Mouse (Mus musculus) myocyte (in vitro differentiated cells): ENCODE measurements at regions not wholly inside any gene's neighbourhood (a gene's known extent, or its start where the extent isn't known, plus 50 kb on each side); places are given as distances from the start of the nearest gene placed in this dataset.

ENCODE experiments used
- H3K27me3 ChIP-seq: one replicate; pipeline ENCODE4 v1.6.1; 2011; ENCODE audit not compliant: control insufficient read depth, insufficient read depth, insufficient read length
- H3K36me3 ChIP-seq: one replicate; pipeline ENCODE4 v1.6.1; 2011; ENCODE audit not compliant: control insufficient read depth, insufficient read depth
- H3K4me2 ChIP-seq: one replicate; pipeline ENCODE4 v1.6.1; 2011; ENCODE audit warnings: low read depth, control low read depth
- H3K4me3 ChIP-seq: one replicate; pipeline ENCODE4 v1.5.1; 2011; ENCODE audit warnings: mild to moderate bottlenecking, control low read depth, moderate library complexity
- H3K79me2 ChIP-seq: one replicate; pipeline ENCODE4 v1.6.1; 2011; ENCODE audit not compliant: control insufficient read depth, insufficient read depth
- H3ac ChIP-seq: one replicate; pipeline ENCODE4 v1.6.1; 2011; ENCODE audit not compliant: control insufficient read depth, insufficient read length
- CEBPB ChIP-seq: IDR thresholded peaks from 2 replicates; pipeline ENCODE4 v1.6.1; 2011; ENCODE audit warnings: mild to moderate bottlenecking, moderate library complexity; ENCODE audit not compliant: poor library complexity, insufficient read depth, severe bottlenecking
- E2F4 ChIP-seq: IDR thresholded peaks from one replicate; pipeline ENCODE4 v1.6.1; 2011; ENCODE audit warnings: mild to moderate bottlenecking, control low read depth, moderate library complexity; ENCODE audit not compliant: insufficient read depth
- MAX ChIP-seq: IDR thresholded peaks from one replicate; pipeline ENCODE4 v1.6.1; 2011; ENCODE audit warnings: low read depth, mild to moderate bottlenecking, control low read depth
- MYOD1 ChIP-seq, 3 experiments: IDR thresholded peaks; one replicate each; pipeline ENCODE4 v1.6.1; 2011; ENCODE audit warnings: control low read depth in 2 of 3, low read depth in 2 of 3, mild to moderate bottlenecking in 2 of 3, moderate library complexity in 1 of 3; ENCODE audit not compliant: insufficient read length in 2 of 3, control insufficient read depth in 1 of 3
- MYOG ChIP-seq, 3 experiments: IDR thresholded peaks; one replicate each; pipeline ENCODE4 v1.6.1; 2011; ENCODE audit warnings: control low read depth in 2 of 3, low read depth in 2 of 3, mild to moderate bottlenecking in 2 of 3; ENCODE audit not compliant: insufficient read length in 2 of 3, control insufficient read depth in 1 of 3, insufficient read depth in 1 of 3
- POLR2A ChIP-seq: IDR thresholded peaks from one replicate; pipeline ENCODE4 v1.6.1; 2011; ENCODE audit warnings: low read depth, mild to moderate bottlenecking, control low read depth, moderate library complexity; ENCODE audit not compliant: insufficient read length
- POLR2AphosphoS2 ChIP-seq: IDR thresholded peaks from one replicate; pipeline ENCODE4 v1.6.1; 2011; ENCODE audit warnings: low read depth, control low read depth; ENCODE audit not compliant: insufficient read length
- REST ChIP-seq: IDR thresholded peaks from one replicate; pipeline ENCODE4 v1.6.1; 2011; ENCODE audit warnings: mild to moderate bottlenecking, control low read depth, moderate library complexity; ENCODE audit not compliant: insufficient read depth, insufficient read length
- SRF ChIP-seq: IDR thresholded peaks from one replicate; pipeline ENCODE4 v1.6.1; 2011; ENCODE audit warnings: low read depth; ENCODE audit not compliant: control insufficient read depth, insufficient read length
- TCF12 ChIP-seq: IDR thresholded peaks from one replicate; pipeline ENCODE4 v1.6.1; 2011; ENCODE audit warnings: mild to moderate bottlenecking, control low read depth; ENCODE audit not compliant: poor library complexity, insufficient read depth, severe bottlenecking
- TCF3 ChIP-seq: IDR thresholded peaks from one replicate; pipeline ENCODE4 v1.6.1; 2011; ENCODE audit warnings: low read depth, control low read depth; ENCODE audit not compliant: insufficient read length
- USF1 ChIP-seq: IDR thresholded peaks from one replicate; pipeline ENCODE4 v1.6.1; 2011; ENCODE audit warnings: low read depth, mild to moderate bottlenecking, control low read depth, moderate library complexity

- Histone ChIP-seq H3K4me2 (no peak overlapping the region), H3K27me3 (peaks cover 56% of the 10 kb centered on the region), H3K79me2 (no peaks in the 10 kb centered on the region), H3ac (no peak overlapping the region), H3K36me3 (no peaks in the 10 kb centered on the region), H3K4me3 (no peak overlapping the region)
- TF ChIP-seq SRF, result no peak
- no peak for TF ChIP-seq MYOG (IDR thresholded peaks at IDR 0.05; ENCODE audit: control insufficient read depth in 1 of 3, insufficient read depth in 1 of 3, insufficient read length in 2 of 3, low read depth in 2 of 3)
Measured at GRCm38 (mm10) chr2:34106245-34106644, 218.5 kb upstream of the Mvb12b start.

GRCm38 (mm10) chr2:34105271-34106051 lies 217.7 kb upstream of the Mvb12b start:
- no peak overlapping the region for H3K4me3 ChIP-seq
- no peak for TF ChIP-seq E2F4
- no peak for TF ChIP-seq MAX
- TF ChIP-seq USF1, result no peak
- no peak for TF ChIP-seq MYOD1 (IDR thresholded peaks at IDR 0.05; ENCODE audit: control insufficient read depth in 1 of 3, insufficient read length in 2 of 3, low read depth in 2 of 3)
- TF ChIP-seq POLR2AphosphoS2, result no peak
- TF ChIP-seq SRF, result no peak
- no peak overlapping the region for H3ac ChIP-seq
- H3K36me3 ChIP-seq, result no peaks in the 10 kb centered on the region
- H3K4me2 ChIP-seq, result no peak overlapping the region
- H3K79me2 ChIP-seq, result no peaks in the 10 kb centered on the region
- H3K27me3 ChIP-seq, result peaks cover 50% of the 10 kb centered on the region

DNA sequence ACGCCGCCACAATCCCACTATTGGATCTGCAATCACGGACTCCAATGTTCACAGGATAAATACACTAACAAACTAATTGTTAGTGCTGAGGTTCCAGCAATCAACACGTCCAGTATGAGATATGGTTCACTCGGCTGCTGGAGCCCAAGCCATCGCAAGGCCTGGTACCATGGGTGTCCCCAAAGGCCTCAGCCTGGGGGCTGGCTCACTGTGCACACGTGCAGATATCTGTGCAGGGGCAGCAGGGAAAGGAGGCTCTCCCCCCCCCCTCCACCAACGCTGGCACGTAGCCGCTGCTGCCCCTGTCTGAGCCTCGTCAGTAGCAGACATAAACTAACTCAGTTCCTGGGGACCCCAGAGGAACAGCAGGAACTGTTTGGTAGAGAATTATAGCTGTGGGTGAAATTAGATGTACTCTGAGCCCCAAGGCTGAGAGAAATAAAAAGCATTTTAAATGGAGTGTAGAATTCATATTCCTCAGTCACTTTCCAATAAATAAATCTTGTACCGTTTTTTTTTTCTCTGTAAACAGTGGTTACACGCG lies 210.3 kb upstream of the Mvb12b start:
- Histone ChIP-seq H3K4me2 (no peak overlapping the region), H3K4me3 (no peak overlapping the region), H3K36me3 (no peaks in the 10 kb centered on the region), H3ac (no peak overlapping the region), H3K27me3 (peaks cover 17% of the 10 kb centered on the region), H3K79me2 (no peaks in the 10 kb centered on the region)
- no peak for TF ChIP-seq SRF
- TF ChIP-seq MYOD1 (IDR thresholded peaks at IDR 0.05; ENCODE audit: control insufficient read depth in 1 of 3, insufficient read length in 2 of 3, low read depth in 2 of 3), result no peak
- no peak for TF ChIP-seq E2F4
- no peak for TF ChIP-seq MYOG (IDR thresholded peaks at IDR 0.05; ENCODE audit: control insufficient read depth in 1 of 3, insufficient read depth in 1 of 3, insufficient read length in 2 of 3, low read depth in 2 of 3)
- no peak for TF ChIP-seq MAX
- no peak for TF ChIP-seq REST
- TF ChIP-seq TCF3, result no peak
- no peak for TF ChIP-seq CEBPB
- TF ChIP-seq POLR2AphosphoS2, result no peak

GRCm38 (mm10) chr2:34096561-34096960 lies 208.8 kb upstream of the Mvb12b start:
- TF ChIP-seq MAX, result no peak
- no peak for TF ChIP-seq TCF3
- H3K4me2 ChIP-seq, result no peak overlapping the region
- peaks cover 15% of the 10 kb centered on the region for H3K27me3 ChIP-seq
- no peak overlapping the region for H3ac ChIP-seq
- H3K36me3 ChIP-seq, result no peaks in the 10 kb centered on the region
- no peak overlapping the region for H3K4me3 ChIP-seq
- no peaks in the 10 kb centered on the region for H3K79me2 ChIP-seq

DNA sequence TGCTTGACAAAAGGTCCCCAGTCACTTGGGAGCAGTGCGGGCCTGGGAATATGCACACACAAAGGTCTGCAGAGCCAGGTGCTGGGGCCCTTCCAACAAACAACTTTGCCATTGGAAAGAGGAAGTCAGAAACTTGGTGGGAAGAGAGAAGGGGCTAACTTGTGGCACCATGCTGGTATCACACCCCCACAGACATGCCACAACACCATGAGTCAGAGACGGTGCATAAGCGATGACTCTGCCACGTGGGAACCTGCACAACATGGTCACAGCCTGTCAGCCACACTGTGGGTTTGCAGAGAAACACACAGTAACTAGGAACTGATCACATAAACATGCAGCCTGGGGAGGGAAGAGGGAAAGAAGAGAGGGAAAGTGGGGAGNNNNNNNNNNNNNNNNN lies 201.1 kb upstream of the Mvb12b start:
- no peaks in the 10 kb centered on the region for H3K36me3 ChIP-seq
- H3ac ChIP-seq, result no peak overlapping the region
- H3K27me3 ChIP-seq, result no peaks in the 10 kb centered on the region
- TF ChIP-seq USF1, result no peak
- TF ChIP-seq E2F4, result no peak
- TF ChIP-seq REST, result no peak
- no peak for TF ChIP-seq POLR2AphosphoS2
- TF ChIP-seq MYOG (IDR thresholded peaks at IDR 0.05; ENCODE audit: control insufficient read depth in 1 of 3, insufficient read depth in 1 of 3, insufficient read length in 2 of 3, low read depth in 2 of 3), result no peak
- TF ChIP-seq MYOD1 (IDR thresholded peaks at IDR 0.05; ENCODE audit: control insufficient read depth in 1 of 3, insufficient read length in 2 of 3, low read depth in 2 of 3), result no peak
- TF ChIP-seq SRF, result no peak
- no peak for TF ChIP-seq TCF12
- no peak for TF ChIP-seq POLR2A
- no peak overlapping the region for H3K4me3 ChIP-seq
- H3K79me2 ChIP-seq, result no peaks in the 10 kb centered on the region
- H3K4me2 ChIP-seq, result no peak overlapping the region
